Mouse (Mus musculus) heart, adult 8-10 months (tissue): ENCODE data around the gene Smg5. TPM values are rescaled to one million over a fixed set of nuclear protein-coding genes. Genes with fewer than 3 reads are reported as not detected.
"Not testable (repeated sequence)": the region's sequence is repeated elsewhere in the genome, so short reads cannot be mapped to it uniquely, and the experiment has no call there.

Experiments used
- DNase-seq: peaks from one replicate; pipeline ENCODE4 v3.0.0; 2022; ENCODE audit warnings: low spot score
- total RNA-seq, 4 experiments: library from RNA; stranded (reverse); gene quantifications; 2 replicates each; pipeline ENCODE4 v1.2.4; 2022

Gene Smg5
- total RNA-seq, 4 experiments from 2014 or later, result 42.6 to 57.6 (median 56.5) TPM

- no peak for DNase-seq
Measured at GRCm38 (mm10) chr3:88354396-88355165, 18.5 kb downstream of the Smg5 start.

- DNase-seq, result no peak
Measured at GRCm38 (mm10) chr3:88359584-88359983, 23.5 kb downstream of the Smg5 start.

GRCm38 (mm10) chr3:88359989-88360388, 23.9 kb downstream of the Smg5 start:
- DNase-seq, result no peak

- DNase-seq, result no peak
Measured at GRCm38 (mm10) chr3:88361096-88361495, 25.0 kb downstream of the Smg5 start.

GRCm38 (mm10) chr3:88361612-88362313, 25.7 kb downstream of the Smg5 start:
- DNase-seq, result no peak

GRCm38 (mm10) chr3:88363700-88364099, 27.6 kb downstream of the Smg5 start:
- no peak for DNase-seq

- peak; percentile 30 for DNase-seq
Measured at GRCm38 (mm10) chr3:88364337-88364736, 28.3 kb downstream of the Smg5 start, which contains the start of gene Paqr6. Gene Paqr6 (plus strand): TSS chr3:88364584.

- no peak for DNase-seq
Measured at GRCm38 (mm10) chr3:88365705-88366361, 29.8 kb downstream of the Smg5 start.

GRCm38 (mm10) chr3:88366830-88367428, 30.9 kb downstream of the Smg5 start:
- not testable (repeated sequence) for DNase-seq

- not testable (repeated sequence) for DNase-seq
Measured at GRCm38 (mm10) chr3:88367517-88367916, 31.5 kb downstream of the Smg5 start.

- not testable (repeated sequence) for DNase-seq
Measured at GRCm38 (mm10) chr3:88368511-88368910, 32.5 kb downstream of the Smg5 start.

GRCm38 (mm10) chr3:88372643-88373042, 36.6 kb downstream of the Smg5 start, which contains the start of gene Bglap3:
Gene Bglap3 (minus strand): TSS chr3:88372743.
- not testable (repeated sequence) for DNase-seq

- not testable (repeated sequence) for DNase-seq
Measured at GRCm38 (mm10) chr3:88375750-88376626, 39.9 kb downstream of the Smg5 start.

GRCm38 (mm10) chr3:88376644-88377043, 40.6 kb downstream of the Smg5 start:
- not testable (repeated sequence) for DNase-seq

GRCm38 (mm10) chr3:88378599-88378998, 42.5 kb downstream of the Smg5 start, which contains the start of gene Bglap2:
Gene Bglap2 (minus strand): TSS chr3:88378699.
- not testable (repeated sequence) for DNase-seq

- not testable (repeated sequence) for DNase-seq
Measured at GRCm38 (mm10) chr3:88381389-88382315, 45.6 kb downstream of the Smg5 start.

- DNase-seq, result not testable (repeated sequence)
Measured at GRCm38 (mm10) chr3:88382383-88382782, 46.3 kb downstream of the Smg5 start.

GRCm38 (mm10) chr3:88384364-88384763, 48.3 kb downstream of the Smg5 start, which contains the start of gene Bglap:
Gene Bglap (minus strand): TSS chr3:88384464.
- DNase-seq, result no peak

GRCm38 (mm10) chr3:88393776-88394375, 57.8 kb downstream of the Smg5 start:
- no peak for DNase-seq
